Mouse (Mus musculus) bone marrow macrophage, adult 2 months (primary cell): ENCODE results near the gene Gm525. TPM values are rescaled to one million over a fixed set of nuclear protein-coding genes. Genes with fewer than 3 reads are reported as not detected.

ENCODE experiments used
- H3K27ac ChIP-seq: 2 replicates; pipeline ENCODE4 v1.5.1; 2012; ENCODE audit warnings: low read depth, low read length; ENCODE audit not compliant: insufficient read depth
- H3K4me1 ChIP-seq: 2 replicates; pipeline ENCODE4 v1.6.1; 2012; ENCODE audit warnings: low read length; ENCODE audit not compliant: control insufficient read depth, insufficient read depth
- H3K4me3 ChIP-seq: 2 replicates; pipeline ENCODE4 v1.5.1; 2012; ENCODE audit warnings: mild to moderate bottlenecking, low read length, moderate library complexity; ENCODE audit not compliant: insufficient read depth
- CTCF ChIP-seq: IDR thresholded peaks from 2 replicates; pipeline ENCODE4 v1.5.1; 2012; ENCODE audit warnings: low read depth, mild to moderate bottlenecking, low read length, moderate library complexity
- POLR2A ChIP-seq: IDR thresholded peaks from 2 replicates; pipeline ENCODE4 v1.6.1; 2012; ENCODE audit warnings: mild to moderate bottlenecking, low read depth, low read length, borderline replicate concordance
- polyA plus RNA-seq: library from polyadenylated mRNA; stranded (reverse); fragments of >200 nt; gene quantifications from 2 replicates; pipeline ENCODE4 v1.2.4, GENCODE M21; 2012; ENCODE audit not compliant: missing spikeins, insufficient read depth, insufficient read length

The Gm525 gene
- polyA plus RNA-seq, 1 experiment = not detected

DNA sequence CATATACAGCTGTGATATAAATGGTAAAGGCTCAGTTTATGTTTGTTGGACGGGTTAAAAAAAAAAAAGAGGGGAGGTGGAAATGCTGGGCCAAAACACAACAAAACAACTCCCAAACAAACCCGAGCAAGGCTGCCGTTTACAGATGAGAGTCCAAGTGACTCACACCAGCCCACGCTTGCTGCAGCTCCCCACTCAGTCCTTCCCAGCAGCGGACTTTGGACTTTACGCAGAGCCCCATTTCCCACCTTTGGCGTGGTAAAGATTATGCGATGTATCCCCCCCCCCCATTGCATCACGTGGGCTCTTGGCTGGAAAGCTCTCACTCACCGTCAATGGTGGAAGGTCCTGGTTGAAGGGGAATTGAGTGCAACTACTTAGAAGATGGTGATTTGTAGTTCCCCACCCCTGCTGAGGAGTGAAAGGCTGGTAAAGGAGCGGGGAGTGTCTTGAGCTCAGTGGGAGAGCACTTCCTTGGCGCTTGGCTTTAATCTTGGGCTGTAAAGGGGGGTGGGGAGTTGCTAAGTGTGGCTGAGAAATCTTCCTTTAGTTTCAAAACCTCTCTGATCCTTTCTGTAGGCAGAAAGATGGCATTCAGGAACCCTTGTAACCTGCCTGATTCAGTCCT is 33.7 kb downstream of the Gm525 start:
- no peak overlapping the region for H3K27ac ChIP-seq
- H3K4me1 ChIP-seq = no peaks in the 10 kb centered on the region
- no peak overlapping the region for H3K4me3 ChIP-seq
- no peak for TF ChIP-seq CTCF

DNA sequence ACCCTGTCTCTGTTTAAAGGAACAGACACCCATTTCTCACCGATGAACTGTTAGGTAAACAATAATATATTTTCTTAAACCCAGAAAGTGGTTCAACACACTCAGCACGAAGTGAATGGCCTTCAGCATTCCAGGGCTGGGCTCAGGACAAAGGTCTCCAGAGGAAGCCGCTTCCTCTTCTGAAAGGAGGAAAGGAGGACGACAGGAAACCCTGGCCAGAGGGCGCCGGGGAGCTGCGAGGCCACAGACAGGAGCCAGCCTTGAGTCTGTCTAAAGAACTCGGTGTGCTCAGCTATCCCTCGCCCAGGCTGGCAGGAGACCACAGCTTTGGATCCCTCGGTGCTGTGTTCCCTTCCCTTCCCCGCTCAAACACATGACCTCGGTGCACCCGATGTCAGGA is 50.8 kb downstream of the Gm525 start:
- no peak overlapping the region for H3K27ac ChIP-seq
- no peaks in the 10 kb centered on the region; the same call in 1 of the 2 replicates for H3K4me1 ChIP-seq
- H3K4me3 ChIP-seq = no peak overlapping the region
- TF ChIP-seq POLR2A (no peak), CTCF (no peak)

DNA sequence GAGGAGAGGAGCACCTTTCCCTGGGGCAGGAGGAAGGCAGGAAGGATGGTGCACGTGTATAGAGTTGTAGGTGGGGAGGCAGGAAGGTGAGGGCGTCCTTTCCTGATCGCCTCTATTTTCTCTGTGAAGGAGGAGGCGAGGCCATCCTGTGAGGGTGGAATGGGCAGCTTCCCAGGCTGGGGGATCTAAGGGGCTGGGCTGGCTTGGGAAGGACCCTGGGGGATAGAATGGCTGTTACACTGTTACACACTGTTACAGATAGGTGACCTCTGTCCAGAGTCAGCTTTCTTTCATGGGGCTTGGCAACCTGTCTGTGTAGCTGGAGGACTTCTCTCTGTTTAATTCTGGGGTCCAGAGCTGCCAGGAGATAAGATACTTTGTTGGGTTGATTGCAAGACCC is 57.2 kb downstream of the Gm525 start:
- Histone ChIP-seq H3K27ac (no peak overlapping the region), H3K4me3 (no peak overlapping the region), H3K4me1 (no peaks in the 10 kb centered on the region)
- no peak for TF ChIP-seq CTCF
- TF ChIP-seq POLR2A = no peak

DNA sequence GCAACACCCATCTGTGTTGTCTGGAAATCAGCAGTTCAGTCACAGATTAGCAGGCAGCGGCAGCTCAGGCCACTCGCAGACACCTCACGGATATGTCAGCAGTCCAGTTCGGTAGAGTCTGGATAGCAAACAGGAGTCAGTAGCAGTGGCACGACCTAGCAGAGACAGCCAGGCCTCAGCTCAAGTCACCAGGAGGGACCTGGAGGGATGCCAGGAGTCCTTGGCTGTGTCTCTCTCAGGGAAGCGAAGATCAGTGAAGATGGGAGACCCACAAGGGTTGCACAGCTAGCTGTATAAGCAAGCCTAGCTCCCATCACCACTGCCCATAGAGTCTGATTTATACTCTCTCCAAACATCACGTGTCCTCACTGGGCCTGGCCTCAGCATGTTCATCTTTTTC is 58.8 kb downstream of the Gm525 start:
- no peak for TF ChIP-seq CTCF
- no peak for TF ChIP-seq POLR2A
- Histone ChIP-seq H3K27ac (no peak overlapping the region), H3K4me3 (no peak overlapping the region), H3K4me1 (no peaks in the 10 kb centered on the region)

DNA sequence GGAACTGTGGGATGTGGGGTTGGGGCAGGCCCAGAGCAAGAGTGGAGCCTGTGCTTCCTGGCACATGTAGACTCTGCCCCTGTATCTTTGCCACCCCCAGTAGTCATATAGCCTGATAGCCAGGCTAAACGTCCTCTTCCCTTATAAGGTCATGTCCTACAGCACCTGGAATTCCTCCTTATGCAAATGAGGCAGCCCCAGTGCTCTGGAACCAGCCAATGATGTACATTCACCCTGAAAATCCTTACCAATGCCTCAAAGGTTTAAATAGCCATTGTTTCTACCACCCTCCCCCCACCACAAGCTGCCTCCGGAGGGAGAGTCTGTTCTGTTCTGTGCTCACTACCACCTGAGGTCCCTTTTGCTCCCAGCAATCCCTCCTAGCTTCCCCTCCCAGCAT is 60.6 kb downstream of the Gm525 start:
- H3K4me3 ChIP-seq = no peak overlapping the region
- no peak overlapping the region for H3K27ac ChIP-seq
- TF ChIP-seq CTCF (no peak), POLR2A (no peak)
- H3K4me1 ChIP-seq = no peaks in the 10 kb centered on the region

DNA sequence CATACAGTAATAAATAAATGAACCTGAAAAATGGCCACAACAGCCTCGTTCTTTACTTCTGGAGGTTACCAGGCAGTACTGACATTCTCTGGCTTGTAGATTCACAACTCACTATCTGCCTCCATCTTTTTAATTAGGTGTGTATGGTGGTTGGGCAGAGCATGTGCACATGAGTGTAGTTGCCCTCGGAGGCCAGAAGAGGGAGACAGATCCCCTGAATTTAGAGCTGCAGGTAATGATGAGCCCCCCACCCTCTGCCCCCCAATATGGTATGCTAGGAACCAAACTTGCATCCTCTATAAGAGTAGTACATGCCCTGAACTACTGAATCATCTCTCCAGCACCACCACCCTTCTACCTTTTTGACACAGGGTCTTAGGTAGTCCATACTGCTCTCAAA is 64.3 kb downstream of the Gm525 start:
- TF ChIP-seq CTCF (no peak), POLR2A (no peak)
- Histone ChIP-seq H3K4me3 (no peak overlapping the region), H3K4me1 (no peaks in the 10 kb centered on the region), H3K27ac (no peak overlapping the region)

Other genes starting within 250 kb of the Gm525 start
- gene Akap1, start 209.3 kb upstream of the Gm525 start, polyA plus RNA-seq = 5.6 and 6.9 TPM in 2 replicates
- gene Scpep1, start 118.4 kb upstream of the Gm525 start, polyA plus RNA-seq = 259 and 279 TPM in 2 replicates
- gene Elobl, start 106.9 kb upstream of the Gm525 start, polyA plus RNA-seq = not detected in 2 replicates
- 6.0 and 7.2 TPM in 2 replicates for gene Coil, start 103.6 kb upstream of the Gm525 start, polyA plus RNA-seq
- gene Trim25, start 74.5 kb upstream of the Gm525 start, polyA plus RNA-seq = 85.2 and 95.7 TPM in 2 replicates
- 3.4 and 4.4 TPM in 2 replicates for gene Dgke, start 7.0 kb upstream of the Gm525 start, polyA plus RNA-seq
- not detected in 2 replicates for gene Nog, start 228.5 kb downstream of the Gm525 start, polyA plus RNA-seq